Mouse (Mus musculus): ENCODE data around the gene Ada.

DNA sequence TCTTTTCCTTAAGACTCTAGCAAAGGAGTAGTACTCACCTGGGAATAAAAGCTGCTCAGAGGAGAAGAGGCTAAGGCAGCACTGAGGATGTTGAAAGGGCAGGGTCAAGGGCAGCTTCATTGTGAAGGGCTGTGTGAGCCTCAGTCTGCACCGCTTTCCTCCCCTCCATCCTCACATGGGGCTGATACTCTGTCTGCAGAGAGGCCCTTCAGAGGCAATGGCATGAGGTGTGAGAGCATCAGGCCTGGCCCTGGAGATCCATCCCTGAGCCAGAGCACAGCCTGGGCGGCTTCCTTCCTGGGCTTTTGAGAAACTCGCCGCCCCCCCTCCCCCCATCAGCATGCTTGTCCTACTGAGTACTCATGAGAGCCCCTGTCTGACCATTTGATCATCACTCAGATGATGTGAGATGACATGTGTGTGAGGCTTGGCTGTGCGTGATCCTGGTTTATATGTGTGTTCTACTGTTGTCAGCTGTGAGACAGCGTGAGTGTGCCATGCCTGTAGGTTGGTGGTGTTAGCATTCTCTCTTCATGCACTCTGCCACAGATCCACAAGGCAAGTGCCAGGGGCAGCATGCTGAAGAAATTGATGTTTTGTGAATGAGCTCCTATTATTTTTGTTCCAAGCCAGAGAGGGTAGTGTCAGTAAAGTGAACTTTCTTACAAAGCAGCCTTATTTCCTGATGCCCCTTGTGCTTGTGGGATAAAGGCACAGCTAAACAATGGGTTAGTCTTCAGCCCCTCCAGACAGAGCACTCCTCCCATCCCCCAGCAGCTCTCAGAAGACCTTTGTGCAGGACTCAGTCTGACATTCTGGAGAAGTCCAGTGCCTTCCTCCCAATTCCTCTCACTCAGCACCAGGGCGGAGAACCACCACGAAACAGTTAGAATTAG lies 59.4 kb downstream of the Ada start:
- no peak for TF ChIP-seq CTCF (IDR thresholded peaks at IDR 0.05; ENCODE audit: extremely low read depth, insufficient read length, insufficient replicate concordance, low read depth, low read length)
- TF ChIP-seq POLR2A (IDR thresholded peaks at IDR 0.05; ENCODE audit: low read depth, low read length), result no peak
